Mouse (Mus musculus): ENCODE measurements at regions not wholly inside any gene's neighbourhood (a gene's known extent, or its start where the extent isn't known, plus 50 kb on each side); places are given as distances from the start of the nearest gene placed in this dataset.

- no peak overlapping the region for H3K9ac ChIP-seq (replicated peaks)
- H3K27ac ChIP-seq = no peak overlapping the region
Observed at GRCm38 (mm10) chr10:43710186-43710885, 132.3 kb downstream of the Cd24a start.

GRCm38 (mm10) chr10:43710886-43711256 is 132.8 kb downstream of the Cd24a start:
- Histone ChIP-seq H3K4me2 (ENCODE audit: low read depth) (no peak overlapping the region), H3K9ac (replicated peaks) (no peak overlapping the region), H3K9me3 (ENCODE audit: control insufficient read depth, low read length) (no peaks in the 10 kb centered on the region), H3K36me3 (replicated peaks; ENCODE audit: control insufficient read depth, insufficient read depth, low read depth) (no peaks in the 10 kb centered on the region), H3K4me1 (replicated peaks; ENCODE audit: control insufficient read depth in 2 of 2, insufficient read depth in 2 of 2, low read length in 1 of 2) (peaks cover 12 to 20% of the 10 kb centered on the region in 2 experiments), H3K4me3 (ENCODE audit: insufficient read depth in 1 of 2, low read depth in 2 of 2, low read length in 2 of 2) (no peak overlapping the region), H3K27ac (no peak overlapping the region), H3K27me3 (ENCODE audit: control insufficient read depth, insufficient read depth, low read length) (no peaks in the 10 kb centered on the region)
- DNase-seq (ENCODE audit: low read depth in 3 of 3, low spot score in 3 of 3) (no peak), ATAC-seq (ENCODE audit: insufficient read depth) (no peak)
- TF ChIP-seq CTCF (IDR thresholded peaks at IDR 0.05; ENCODE audit: low read depth) (no peak), EP300 (IDR thresholded peaks at IDR 0.05; ENCODE audit: low read depth) (no peak)
- WGBS (ENCODE audit: insufficient replicate concordance) = 64% methylated on average over 2 of the region's 2 CpGs

More at GRCm38 (mm10) chr10:43710186-43710885, 132.3 kb downstream of the Cd24a start:
- WGBS (ENCODE audit: insufficient replicate concordance) = 35% methylated on average over 8 of the region's 8 CpGs
- no peak overlapping the region for H3K4me3 ChIP-seq (ENCODE audit: insufficient read depth in 1 of 2, low read depth in 2 of 2, low read length in 2 of 2)
- H3K9me3 ChIP-seq (ENCODE audit: control insufficient read depth, low read length) = no peaks in the 10 kb centered on the region
- no peaks in the 10 kb centered on the region for H3K27me3 ChIP-seq (ENCODE audit: control insufficient read depth, insufficient read depth, low read length)
- no peak overlapping the region for H3K4me2 ChIP-seq (ENCODE audit: low read depth)
- TF ChIP-seq CTCF (IDR thresholded peaks at IDR 0.05; ENCODE audit: low read depth) (no peak), EP300 (IDR thresholded peaks at IDR 0.05; ENCODE audit: low read depth) (peak; percentile 33; the same call in 1 of the 2 replicates)
- peak; percentile 22 to 44 (median 24) for DNase-seq (ENCODE audit: low read depth in 3 of 3, low spot score in 3 of 3)
- peaks cover 12 to 20% of the 10 kb centered on the region in 2 experiments for H3K4me1 ChIP-seq (replicated peaks; ENCODE audit: control insufficient read depth in 2 of 2, insufficient read depth in 2 of 2, low read length in 1 of 2)
- ATAC-seq (ENCODE audit: insufficient read depth) = peak; percentile 64
- no peaks in the 10 kb centered on the region for H3K36me3 ChIP-seq (replicated peaks; ENCODE audit: control insufficient read depth, insufficient read depth, low read depth)

GRCm38 (mm10) chr10:43712657-43713056 is 134.6 kb downstream of the Cd24a start:
- no peak for TF ChIP-seq EP300 (IDR thresholded peaks at IDR 0.05; ENCODE audit: low read depth)
- TF ChIP-seq CTCF (IDR thresholded peaks at IDR 0.05; ENCODE audit: low read depth) = no peak
- Histone ChIP-seq H3K27ac (no peak overlapping the region), H3K4me2 (ENCODE audit: low read depth) (no peak overlapping the region), H3K9ac (replicated peaks) (no peak overlapping the region), H3K9me3 (ENCODE audit: control insufficient read depth, low read length) (no peaks in the 10 kb centered on the region), H3K4me1 (replicated peaks; ENCODE audit: control insufficient read depth in 2 of 2, insufficient read depth in 2 of 2, low read length in 1 of 2) (peaks cover 12 to 18% of the 10 kb centered on the region in 2 experiments), H3K4me3 (ENCODE audit: insufficient read depth in 1 of 2, low read depth in 2 of 2, low read length in 2 of 2) (no peak overlapping the region), H3K27me3 (ENCODE audit: control insufficient read depth, insufficient read depth, low read length) (no peaks in the 10 kb centered on the region), H3K36me3 (replicated peaks; ENCODE audit: control insufficient read depth, insufficient read depth, low read depth) (no peaks in the 10 kb centered on the region)
- ATAC-seq (ENCODE audit: insufficient read depth) (no peak), DNase-seq (ENCODE audit: low read depth in 3 of 3, low spot score in 3 of 3) (no peak)

GRCm38 (mm10) chr10:43718768-43719167 is 140.7 kb downstream of the Cd24a start:
- DNase-seq (ENCODE audit: low read depth in 3 of 3, low spot score in 3 of 3) (no peak), ATAC-seq (ENCODE audit: insufficient read depth) (no peak)
- WGBS (ENCODE audit: insufficient replicate concordance) = 62% methylated on average over 13 of the region's 13 CpGs
- peaks cover 7 to 8% of the 10 kb centered on the region in 2 experiments; a peak in 3 of 4 replicates for H3K4me1 ChIP-seq (replicated peaks; ENCODE audit: control insufficient read depth in 2 of 2, insufficient read depth in 2 of 2, low read length in 1 of 2)
- no peak overlapping the region for H3K4me2 ChIP-seq (ENCODE audit: low read depth)
- no peak overlapping the region for H3K4me3 ChIP-seq (ENCODE audit: insufficient read depth in 1 of 2, low read depth in 2 of 2, low read length in 2 of 2)
- H3K9ac ChIP-seq (replicated peaks) = no peak overlapping the region
- peaks cover 8% of the 10 kb centered on the region for H3K27me3 ChIP-seq (ENCODE audit: control insufficient read depth, insufficient read depth, low read length)
- no peaks in the 10 kb centered on the region for H3K36me3 ChIP-seq (replicated peaks; ENCODE audit: control insufficient read depth, insufficient read depth, low read depth)
- no peak for TF ChIP-seq CTCF (IDR thresholded peaks at IDR 0.05; ENCODE audit: low read depth)
- no peak for TF ChIP-seq EP300 (IDR thresholded peaks at IDR 0.05; ENCODE audit: low read depth)
- H3K9me3 ChIP-seq (ENCODE audit: control insufficient read depth, low read length) = no peaks in the 10 kb centered on the region
- no peak overlapping the region for H3K27ac ChIP-seq

GRCm38 (mm10) chr10:43721356-43721755 is 143.3 kb downstream of the Cd24a start:
- DNase-seq (ENCODE audit: low read depth in 3 of 3, low spot score in 3 of 3) = no peak
- peaks cover 13% of the 10 kb centered on the region for H3K27me3 ChIP-seq (ENCODE audit: control insufficient read depth, insufficient read depth, low read length)
- peaks cover 7 to 8% of the 10 kb centered on the region in 2 experiments; a peak in 3 of 4 replicates for H3K4me1 ChIP-seq (replicated peaks; ENCODE audit: control insufficient read depth in 2 of 2, insufficient read depth in 2 of 2, low read length in 1 of 2)
- H3K9me3 ChIP-seq (ENCODE audit: control insufficient read depth, low read length) = no peaks in the 10 kb centered on the region
- H3K4me2 ChIP-seq (ENCODE audit: low read depth) = no peak overlapping the region
- no peak overlapping the region for H3K4me3 ChIP-seq (ENCODE audit: insufficient read depth in 1 of 2, low read depth in 2 of 2, low read length in 2 of 2)
- H3K36me3 ChIP-seq (replicated peaks; ENCODE audit: control insufficient read depth, insufficient read depth, low read depth) = no peaks in the 10 kb centered on the region
- 74% methylated on average over 4 of the region's 4 CpGs for WGBS (ENCODE audit: insufficient replicate concordance)
- no peak overlapping the region for H3K9ac ChIP-seq (replicated peaks)
- TF ChIP-seq CTCF (IDR thresholded peaks at IDR 0.05; ENCODE audit: low read depth) = no peak
- TF ChIP-seq EP300 (IDR thresholded peaks at IDR 0.05; ENCODE audit: low read depth) = no peak
- no peak overlapping the region for H3K27ac ChIP-seq
- ATAC-seq (ENCODE audit: insufficient read depth) = no peak
